Mouse (Mus musculus): ENCODE measurements around the gene Scn4b.
A peak's percentile ranks its signal among the peaks of the same experiment; 100 is the strongest.

The Scn4b gene

DNA sequence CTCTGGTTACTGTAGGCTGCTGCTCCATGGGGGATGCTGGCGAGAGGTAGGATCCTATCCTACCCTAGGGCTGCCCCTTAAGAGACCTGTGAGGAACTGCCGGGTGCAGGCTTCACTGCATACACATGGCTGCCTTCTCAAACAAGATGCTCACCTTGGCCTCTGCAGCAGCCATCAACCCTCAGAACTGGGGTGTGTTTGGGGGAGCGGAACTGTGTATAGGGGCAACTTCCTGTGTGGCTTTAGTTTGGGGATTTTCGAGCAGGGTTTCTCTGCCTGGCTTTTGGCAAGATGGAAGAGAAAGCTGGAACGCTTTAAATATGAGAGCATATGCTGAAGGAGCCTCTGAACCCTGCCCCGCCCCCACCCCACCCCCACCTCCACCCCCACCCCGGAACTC lies 11.3 kb upstream of the Scn4b start:
- DNase-seq: no peak

GRCm38 (mm10) chr9:45130119-45130518 lies 8.1 kb upstream of the Scn4b start:
- DNase-seq: no peak

GRCm38 (mm10) chr9:45133484-45134310 lies 4.5 kb upstream of the Scn4b start:
- DNase-seq: peak; percentile 61

- DNase-seq: no peak
Observed at GRCm38 (mm10) chr9:45136442-45137169, 1.6 kb upstream of the Scn4b start.

- no peak for DNase-seq
Observed at GRCm38 (mm10) chr9:45139082-45139481, 887 bp downstream of the Scn4b start.

DNA sequence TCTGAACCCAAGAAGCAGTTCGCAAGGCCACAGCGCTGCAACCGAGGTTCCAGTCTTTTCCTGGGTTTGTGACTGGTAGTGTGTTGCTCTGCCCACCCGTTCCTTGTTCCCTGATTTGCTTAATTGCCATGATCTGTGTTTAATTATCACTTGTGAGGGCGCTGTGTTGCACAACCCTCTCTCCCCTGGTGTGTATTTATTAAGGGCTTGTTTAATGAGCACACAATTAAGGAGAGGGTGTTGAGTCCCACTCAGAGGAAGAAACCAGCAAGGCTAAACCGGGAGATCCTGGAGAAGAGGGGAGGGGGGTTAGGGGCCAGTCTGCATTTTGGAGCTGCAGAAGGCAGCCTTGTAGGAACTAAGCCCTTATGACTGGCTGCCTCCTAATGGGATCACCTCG lies 2.8 kb downstream of the Scn4b start:
- DNase-seq: no peak

DNA sequence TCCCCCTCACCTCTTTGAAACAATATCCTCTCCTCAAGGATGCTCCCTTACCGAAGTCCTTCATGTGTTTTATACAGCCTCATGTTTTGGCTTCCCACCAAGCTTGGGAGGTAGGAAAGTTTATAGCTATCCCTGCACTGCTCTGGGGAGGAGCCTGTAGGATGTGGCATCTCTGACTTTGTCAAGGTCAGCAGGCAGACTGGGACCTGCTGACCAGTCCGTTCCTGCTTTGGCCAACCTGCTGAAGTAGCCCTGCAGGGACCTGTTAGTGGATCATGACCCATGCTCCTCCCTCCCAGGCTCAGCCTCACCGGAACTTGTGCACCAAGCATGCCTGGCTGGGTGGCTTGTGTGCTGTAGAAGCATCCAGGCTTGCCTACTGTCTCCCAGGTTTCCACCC lies 4.5 kb downstream of the Scn4b start:
- no peak for DNase-seq

DNA sequence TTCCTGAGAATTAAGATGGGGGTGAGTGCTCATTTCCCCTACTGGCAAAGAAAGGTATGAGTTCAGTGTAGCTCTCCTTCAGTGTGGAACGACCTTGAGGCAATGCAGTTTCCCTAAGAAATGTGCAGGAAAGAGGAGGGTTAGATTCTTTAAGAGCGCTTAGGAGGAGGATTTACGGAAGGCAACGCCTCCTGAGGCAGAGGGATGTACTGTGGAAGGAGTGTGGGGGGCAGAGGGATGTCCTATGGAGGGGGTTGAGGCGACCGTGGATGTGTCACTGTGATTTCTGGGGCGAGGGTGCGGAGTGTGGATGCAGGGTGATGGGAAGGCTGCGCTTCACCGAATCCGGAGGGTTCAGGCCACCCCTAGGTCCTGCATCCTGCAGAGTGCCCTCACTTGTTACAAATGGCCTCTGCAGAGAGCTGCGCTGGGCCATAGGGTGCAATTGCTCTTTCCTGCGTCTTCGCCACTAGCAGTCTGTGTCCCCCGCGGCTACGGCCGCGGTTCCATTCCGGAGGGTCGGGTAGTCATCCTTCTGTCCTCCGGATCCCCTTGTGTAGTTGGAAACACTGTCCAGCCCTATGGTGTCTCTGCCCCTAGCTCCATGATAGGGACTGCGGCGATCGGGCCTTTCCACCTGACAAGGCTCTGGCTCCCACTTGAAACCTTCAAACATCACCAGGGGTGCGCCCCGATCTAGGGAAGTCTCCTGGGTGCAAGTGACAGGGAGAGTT lies 7.5 kb downstream of the Scn4b start:
- no peak for DNase-seq

GRCm38 (mm10) chr9:45146267-45146597 lies 8.0 kb downstream of the Scn4b start:
- DNase-seq: peak; percentile 79

- DNase-seq: no peak
Observed at GRCm38 (mm10) chr9:45150933-45151332, 12.7 kb downstream of the Scn4b start.

DNA sequence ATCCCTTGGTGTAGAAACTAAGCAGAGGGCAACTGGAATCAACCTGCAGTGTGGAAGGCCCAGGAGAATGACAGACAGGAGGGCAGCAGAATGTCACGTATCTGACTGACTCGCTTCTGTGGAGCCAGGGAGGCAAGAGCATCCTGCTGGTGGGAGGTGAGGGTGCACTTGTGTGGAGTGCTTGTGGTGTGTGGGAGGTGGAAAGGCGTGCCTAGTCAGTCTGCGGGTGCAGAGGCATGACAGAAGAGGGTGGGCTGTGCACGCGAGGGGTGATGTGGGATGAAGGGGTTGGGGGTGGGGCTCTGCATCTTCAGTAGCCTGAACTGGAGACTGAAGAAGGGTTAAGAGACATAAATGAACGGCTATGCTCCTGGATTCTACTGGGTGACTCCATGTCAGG lies 15.2 kb downstream of the Scn4b start:
- DNase-seq: no peak

DNA sequence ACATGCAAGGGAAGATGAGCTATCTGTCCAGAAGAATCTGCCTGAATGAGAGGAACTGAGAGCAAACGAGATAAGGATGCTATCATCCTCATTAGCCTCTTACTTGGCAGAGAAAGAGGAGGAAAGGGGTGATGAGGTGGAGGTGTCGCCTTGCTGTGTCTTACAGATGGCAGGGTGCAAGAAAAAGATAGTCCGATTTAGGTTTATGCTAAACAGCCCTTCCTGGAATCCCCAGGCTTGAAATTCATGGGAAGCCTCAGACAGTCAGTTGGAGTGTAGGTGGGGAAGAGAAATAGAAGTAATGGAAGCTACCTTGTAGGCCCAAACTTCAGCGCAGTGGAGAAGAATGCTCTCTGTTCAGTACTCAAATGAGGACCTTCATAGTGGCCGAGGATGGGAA lies 29.7 kb downstream of the Scn4b start:
- no peak for DNase-seq

- DNase-seq: no peak
Observed at GRCm38 (mm10) chr9:45170150-45170549, 32.0 kb downstream of the Scn4b start.

DNA sequence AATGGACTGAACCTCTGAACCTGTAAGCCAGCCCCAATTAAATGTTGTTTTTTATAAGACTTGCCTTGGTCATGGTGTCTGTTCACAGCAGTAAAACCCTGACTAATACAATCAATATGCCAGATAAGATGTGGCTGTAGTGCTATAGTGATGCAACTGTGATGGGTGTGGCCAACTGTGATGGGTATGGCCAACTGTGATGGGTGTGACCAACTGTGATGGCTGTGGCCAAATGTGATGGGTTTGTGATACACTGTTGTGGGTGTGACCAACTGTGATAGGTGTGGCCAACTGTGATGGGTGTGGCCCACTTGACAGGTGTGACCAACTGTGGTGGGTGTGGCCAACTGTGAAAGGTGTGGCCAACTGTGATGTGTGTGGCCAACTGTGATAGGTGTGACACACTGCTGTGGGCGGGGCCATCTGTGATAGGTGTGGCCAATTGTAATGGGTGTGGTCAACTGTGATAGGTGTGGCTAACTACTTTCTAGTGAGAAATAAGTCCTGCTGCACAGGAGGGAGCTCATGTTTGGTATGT lies 32.9 kb downstream of the Scn4b start:
- no peak for DNase-seq

GRCm38 (mm10) chr9:45173475-45173874 lies 35.3 kb downstream of the Scn4b start:
- DNase-seq: no peak

DNA sequence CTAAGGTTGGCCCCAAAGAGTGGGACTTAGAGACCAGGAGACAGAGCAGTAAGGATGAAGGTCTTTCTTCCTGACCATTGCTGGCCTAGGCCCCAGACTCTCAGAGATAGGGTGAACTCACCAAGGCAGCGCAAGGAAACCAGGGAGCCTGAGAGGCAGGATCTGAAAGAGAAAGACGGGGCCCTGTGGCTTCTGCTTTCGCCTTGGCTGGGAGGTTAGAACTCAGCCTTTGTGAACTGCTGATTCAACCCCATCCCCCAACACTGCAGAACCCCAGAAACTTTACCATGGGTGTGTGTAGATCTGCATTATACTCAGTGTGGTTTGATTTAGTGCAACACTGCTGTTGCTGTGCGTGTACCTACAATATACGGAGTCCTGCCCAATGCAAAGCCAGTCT lies 41.1 kb downstream of the Scn4b start:
- no peak for DNase-seq

DNA sequence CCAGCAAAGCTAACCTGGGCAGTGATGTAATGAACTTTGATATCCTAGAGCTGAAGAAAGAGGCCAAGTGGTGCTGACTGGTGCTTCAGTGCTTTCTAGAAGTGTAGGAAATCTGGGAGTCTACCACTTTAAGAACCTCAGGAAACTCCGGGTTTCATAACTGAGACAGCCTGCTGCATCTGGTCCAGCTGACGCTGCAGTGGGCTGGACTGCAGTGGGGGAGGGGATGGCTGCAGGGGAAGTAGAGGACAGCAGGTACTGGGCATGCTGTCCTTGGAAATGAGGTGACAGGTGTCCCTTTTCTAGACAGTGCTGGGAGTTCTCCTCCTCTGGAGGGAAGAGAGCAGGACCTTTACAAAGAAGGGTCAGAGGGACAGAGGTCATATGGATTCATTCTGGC lies 43.6 kb downstream of the Scn4b start, which contains the start of gene BC049352:
BC049352 (plus strand) TSS at position 238 of the 400 bp plus-strand sequence.
- peak; percentile 14 for DNase-seq

DNA sequence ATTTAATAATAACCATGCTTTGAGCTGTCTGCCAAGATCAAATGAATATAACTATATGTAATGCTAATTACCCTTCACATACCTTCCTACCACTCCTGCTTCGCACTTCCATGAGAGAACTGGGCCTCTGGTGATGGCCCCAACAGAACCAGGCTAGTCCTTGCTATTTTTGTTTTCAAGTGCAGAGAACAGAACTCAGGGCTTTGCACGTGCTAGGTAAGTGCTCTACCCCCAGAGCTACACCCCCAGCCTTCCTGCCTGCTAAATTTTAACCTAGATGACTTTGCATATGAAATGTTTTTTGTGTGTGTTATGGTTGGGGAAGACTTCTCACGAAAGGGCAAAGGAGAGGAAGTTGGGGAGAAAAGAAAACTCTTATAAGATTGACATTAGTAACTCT lies 44.3 kb downstream of the Scn4b start:
- no peak for DNase-seq

GRCm38 (mm10) chr9:45183266-45183665 lies 45.1 kb downstream of the Scn4b start:
- DNase-seq: no peak

GRCm38 (mm10) chr9:45185250-45185649 lies 47.1 kb downstream of the Scn4b start:
- DNase-seq: no peak

- DNase-seq: no peak
Observed at GRCm38 (mm10) chr9:45188570-45189563, 50.7 kb downstream of the Scn4b start.

DNA sequence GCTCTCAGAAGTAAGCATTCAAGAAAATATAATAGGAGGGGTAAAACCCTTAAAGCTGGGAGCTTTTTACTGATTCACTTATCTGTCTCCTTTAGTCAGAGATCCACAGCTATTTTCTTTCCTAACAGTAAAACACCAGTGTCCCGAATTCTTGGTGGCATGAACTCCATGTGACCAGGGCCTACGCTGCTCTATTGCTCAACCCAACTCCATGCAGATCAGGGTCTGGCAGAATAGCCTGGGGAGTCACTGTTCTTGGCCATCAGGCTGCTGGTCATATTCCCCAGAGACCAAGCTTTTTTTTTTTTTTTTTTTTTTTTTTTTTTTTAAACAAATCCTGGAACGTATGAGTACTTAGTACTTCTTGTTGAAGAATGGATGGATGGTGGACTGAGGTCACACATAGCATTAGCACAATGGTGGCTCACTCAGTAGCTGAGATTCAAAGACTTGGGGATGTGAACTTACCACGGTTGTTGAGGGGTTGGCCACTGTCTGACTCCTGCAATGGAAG lies 51.5 kb downstream of the Scn4b start:
- no peak for DNase-seq

Measured in lung, postnatal 10 days (tissue).